Mouse (Mus musculus) C2C12 (cell line): ENCODE results near the gene Gnb2.

ENCODE experiments used
- CTCF ChIP-seq: IDR thresholded peaks from one replicate; pipeline ENCODE4 v1.5.1; 2011; ENCODE audit not compliant: control insufficient read depth, insufficient read depth, insufficient read length
- MAX ChIP-seq: IDR thresholded peaks from one replicate; pipeline ENCODE4 v1.6.1; 2011; ENCODE audit warnings: mild to moderate bottlenecking, control low read depth
- USF1 ChIP-seq: IDR thresholded peaks from one replicate; pipeline ENCODE4 v1.6.1; 2011; ENCODE audit warnings: low read depth, mild to moderate bottlenecking, control low read depth, moderate library complexity

DNA sequence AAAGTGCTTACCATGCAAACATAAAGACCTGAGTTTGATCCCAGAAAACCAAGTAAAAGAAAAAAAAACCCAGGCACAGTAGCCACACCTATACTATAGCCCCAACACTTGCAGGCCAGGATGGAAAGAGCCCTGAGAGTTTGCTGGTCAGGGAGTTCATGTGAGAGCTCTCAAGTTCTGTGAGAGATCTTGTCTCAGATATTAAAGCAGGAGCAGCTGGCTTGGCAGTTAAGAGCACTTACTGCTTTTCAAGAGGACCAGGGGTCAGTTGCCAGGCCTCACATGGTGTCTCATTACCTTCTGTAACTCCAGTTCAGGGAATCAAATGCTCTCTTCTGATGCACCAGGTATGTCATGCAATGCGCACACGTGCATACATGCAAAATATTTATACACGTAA, 1.5 kb upstream of the Gnb2 start:
- TF ChIP-seq CTCF (no peak), MAX (no peak), USF1 (no peak)
